Mouse (Mus musculus) liver, postnatal 0 days (tissue): ENCODE measurements around the gene Scin. TPM values are rescaled to one million over a fixed set of nuclear protein-coding genes. Genes with fewer than 3 reads are reported as not detected.

Source experiments
- ATAC-seq: fragments of 200-750 bp; cut with Nextera tagmentation; 2 replicates; pipeline ENCODE4 v1.8.0; 2017; ENCODE audit warnings: mild to moderate bottlenecking, moderate library complexity
- DNase-seq: peaks from one replicate; pipeline ENCODE4 v3.0.0-alpha.2; 2016
- H3K27ac ChIP-seq: fragments of 300-500 bp; sonication (generic); 2 replicates; pipeline ENCODE4 v1.5.1; 2014; ENCODE audit warnings: antibody characterized with exemption, moderate library complexity, mild to moderate bottlenecking, low read depth
- H3K27me3 ChIP-seq: fragments of 300-500 bp; sonication (generic); 2 replicates; pipeline ENCODE4 v1.6.1; 2014; ENCODE audit warnings: low read length, control low read depth, mixed read lengths; ENCODE audit not compliant: insufficient read depth
- H3K36me3 ChIP-seq: fragments of 300-500 bp; sonication (generic); replicated peaks from 2 replicates; pipeline ENCODE4 v1.6.1; 2014; ENCODE audit warnings: mild to moderate bottlenecking, control low read depth, low read length, moderate library complexity, mixed read lengths; ENCODE audit not compliant: insufficient read depth
- H3K4me1 ChIP-seq: fragments of 300-500 bp; sonication (generic); 2 replicates; pipeline ENCODE4 v1.6.1; 2014; ENCODE audit warnings: antibody characterized with exemption, mild to moderate bottlenecking, control low read depth; ENCODE audit not compliant: insufficient read depth
- H3K4me2 ChIP-seq: fragments of 300-500 bp; sonication (generic); 2 replicates; pipeline ENCODE4 v1.6.1; 2014; ENCODE audit warnings: low read depth, mild to moderate bottlenecking, low read length, moderate library complexity, mixed read lengths
- H3K4me3 ChIP-seq: fragments of 300-500 bp; sonication (generic); 2 replicates; pipeline ENCODE4 v1.5.1; 2014; ENCODE audit warnings: low read depth, low read length
- H3K9ac ChIP-seq: fragments of 300-500 bp; sonication (generic); replicated peaks from 2 replicates; pipeline ENCODE4 v1.6.1; 2014; ENCODE audit warnings: mild to moderate bottlenecking, moderate library complexity
- H3K9me3 ChIP-seq: fragments of 300-500 bp; sonication (generic); 2 replicates; pipeline ENCODE4 v1.6.1; 2016; ENCODE audit warnings: mild to moderate bottlenecking, control low read depth, low read length, mixed read lengths
- CTCF ChIP-seq: sonication (generic); IDR thresholded peaks from 2 replicates; pipeline ENCODE4 v1.5.1; 2016; ENCODE audit warnings: antibody characterized with exemption, low read depth
- EP300 ChIP-seq: IDR thresholded peaks from 2 replicates; pipeline ENCODE4 v1.6.1; 2016; ENCODE audit warnings: antibody characterized with exemption, low read depth, mild to moderate bottlenecking
- WGBS: fragments of 180-500 bp; shearing (Covaris S2); extraction: QIAGEN DNeasy Blood & Tissue Kit; methylation state at CpG from one replicate; pipeline ENCODE4 v1.1.7; 2014; ENCODE audit not compliant: insufficient replicate concordance; 5-methylcytosine and 5-hydroxymethylcytosine counted together
- polyA plus RNA-seq: library from polyadenylated mRNA; unstranded; fragments of >200 nt; fragmentation: Nextera tagmentation; extraction: Ambion mirVana; gene quantifications from 2 replicates; pipeline ENCODE4 v1.2.1, GENCODE M21; 2015

Scin gene
- polyA plus RNA-seq, 1 experiment from 2014 or later: 0.07 TPM

GRCm38 (mm10) chr12:40104750-40105149 lies 29.3 kb downstream of the Scin start:
- ATAC-seq (no peak), DNase-seq (no peak)
- Histone ChIP-seq H3K4me1 (no peaks in the 10 kb centered on the region), H3K27ac (no peak overlapping the region), H3K36me3 (no peaks in the 10 kb centered on the region), H3K27me3 (no peaks in the 10 kb centered on the region), H3K4me3 (no peak overlapping the region), H3K9ac (no peak overlapping the region), H3K4me2 (no peak overlapping the region), H3K9me3 (no peaks in the 10 kb centered on the region)
- WGBS: 29% methylated on average over 2 of the region's 2 CpGs
- TF ChIP-seq EP300 (no peak), CTCF (no peak)

- H3K36me3 ChIP-seq: no peaks in the 10 kb centered on the region
- no peaks in the 10 kb centered on the region for H3K9me3 ChIP-seq
- DNase-seq: no peak
- H3K4me3 ChIP-seq: no peak overlapping the region
- ATAC-seq: no peak
- no peaks in the 10 kb centered on the region for H3K4me1 ChIP-seq
- 43% methylated on average over 2 of the region's 2 CpGs for WGBS
- no peaks in the 10 kb centered on the region for H3K27me3 ChIP-seq
- no peak overlapping the region for H3K9ac ChIP-seq
- no peak overlapping the region for H3K4me2 ChIP-seq
- TF ChIP-seq EP300 (no peak), CTCF (no peak)
- no peak overlapping the region for H3K27ac ChIP-seq
Observed at GRCm38 (mm10) chr12:40102359-40102758, 31.7 kb downstream of the Scin start.

- H3K9me3 ChIP-seq: no peaks in the 10 kb centered on the region
- DNase-seq: no peak
- no peak overlapping the region for H3K4me2 ChIP-seq
- TF ChIP-seq CTCF: no peak
- no peak for TF ChIP-seq EP300
- H3K9ac ChIP-seq: no peak overlapping the region
- WGBS: 47% methylated on average over 2 of the region's 2 CpGs
- H3K4me1 ChIP-seq: no peaks in the 10 kb centered on the region
- H3K36me3 ChIP-seq: no peaks in the 10 kb centered on the region
- ATAC-seq: no peak
- H3K4me3 ChIP-seq: no peak overlapping the region
- H3K27ac ChIP-seq: no peak overlapping the region
- no peaks in the 10 kb centered on the region for H3K27me3 ChIP-seq
Observed at GRCm38 (mm10) chr12:40099407-40099806, 34.6 kb downstream of the Scin start.

- H3K36me3 ChIP-seq: no peaks in the 10 kb centered on the region
- 87% methylated on average over 4 of the region's 4 CpGs for WGBS
- no peaks in the 10 kb centered on the region for H3K27me3 ChIP-seq
- no peaks in the 10 kb centered on the region for H3K9me3 ChIP-seq
- TF ChIP-seq EP300 (no peak), CTCF (no peak)
- no peaks in the 10 kb centered on the region for H3K4me1 ChIP-seq
- H3K4me2 ChIP-seq: no peak overlapping the region
- DNase-seq (no peak), ATAC-seq (no peak)
- H3K9ac ChIP-seq: no peak overlapping the region
- H3K4me3 ChIP-seq: no peak overlapping the region
- no peak overlapping the region for H3K27ac ChIP-seq
Observed at GRCm38 (mm10) chr12:40097449-40097848, 36.6 kb downstream of the Scin start.

GRCm38 (mm10) chr12:40097023-40097422 lies 37.0 kb downstream of the Scin start:
- Histone ChIP-seq H3K9me3 (no peaks in the 10 kb centered on the region), H3K36me3 (no peaks in the 10 kb centered on the region), H3K27ac (no peak overlapping the region), H3K4me2 (no peak overlapping the region), H3K27me3 (no peaks in the 10 kb centered on the region), H3K4me3 (no peak overlapping the region), H3K4me1 (no peaks in the 10 kb centered on the region), H3K9ac (no peak overlapping the region)
- TF ChIP-seq CTCF: no peak
- no peak for TF ChIP-seq EP300
- WGBS: 63% methylated on average over 5 of the region's 5 CpGs
- DNase-seq: no peak
- no peak for ATAC-seq

- Histone ChIP-seq H3K27ac (no peak overlapping the region), H3K36me3 (no peaks in the 10 kb centered on the region), H3K9ac (no peak overlapping the region), H3K4me3 (no peak overlapping the region), H3K4me2 (no peak overlapping the region), H3K4me1 (no peaks in the 10 kb centered on the region), H3K27me3 (no peaks in the 10 kb centered on the region), H3K9me3 (no peaks in the 10 kb centered on the region)
- ATAC-seq (no peak), DNase-seq (no peak)
- 73% methylated on average over 3 of the region's 3 CpGs for WGBS
- TF ChIP-seq CTCF (no peak), EP300 (no peak)
Observed at GRCm38 (mm10) chr12:40096453-40096852, 37.6 kb downstream of the Scin start.

- no peak overlapping the region for H3K4me2 ChIP-seq
- H3K27ac ChIP-seq: no peak overlapping the region
- no peak overlapping the region for H3K4me3 ChIP-seq
- no peak for DNase-seq
- TF ChIP-seq CTCF (no peak), EP300 (no peak)
- 39% methylated on average over 3 of the region's 3 CpGs for WGBS
- no peaks in the 10 kb centered on the region for H3K36me3 ChIP-seq
- no peaks in the 10 kb centered on the region for H3K4me1 ChIP-seq
- no peaks in the 10 kb centered on the region for H3K9me3 ChIP-seq
- H3K9ac ChIP-seq: no peak overlapping the region
- H3K27me3 ChIP-seq: no peaks in the 10 kb centered on the region
- ATAC-seq: no peak
Observed at GRCm38 (mm10) chr12:40090017-40090416, 44.0 kb downstream of the Scin start.
